Mouse (Mus musculus): ENCODE measurements around the gene Slc45a2. TPM values are rescaled to one million over a fixed set of nuclear protein-coding genes. Genes with fewer than 3 reads are reported as not detected.

Slc45a2 gene
- total RNA-seq, 2 experiments from 2014 or later = 0.10 TPM; not detected in 1

GRCm38 (mm10) chr15:11004646-11005045 is 4.1 kb downstream of the Slc45a2 start:
- DNase-seq = no peak

- DNase-seq = no peak
These were observed 8.2 kb downstream of the Slc45a2 start for GRCm38 (mm10) chr15:11008756-11009155.

GRCm38 (mm10) chr15:11010976-11011548 is 10.5 kb downstream of the Slc45a2 start:
- no peak for DNase-seq

- DNase-seq = no peak
These were observed 14.4 kb downstream of the Slc45a2 start for GRCm38 (mm10) chr15:11014931-11015330.

GRCm38 (mm10) chr15:11026801-11027561 is 26.5 kb downstream of the Slc45a2 start:
- no peak for DNase-seq

- no peak for DNase-seq
These were observed 29.7 kb downstream of the Slc45a2 start for GRCm38 (mm10) chr15:11030188-11030587.

GRCm38 (mm10) chr15:11035947-11036474 is 35.5 kb downstream of the Slc45a2 start:
- DNase-seq = no peak

GRCm38 (mm10) chr15:11036535-11037375 is 36.2 kb downstream of the Slc45a2 start:
- no peak for DNase-seq

GRCm38 (mm10) chr15:11037376-11037695 is 36.8 kb downstream of the Slc45a2 start:
- DNase-seq = no peak

GRCm38 (mm10) chr15:11037711-11038110 is 37.2 kb downstream of the Slc45a2 start, which contains the start of gene Rxfp3:
TSS of gene Rxfp3 (minus strand) at chr15:11037991.
- DNase-seq = peak; percentile 17

GRCm38 (mm10) chr15:11038476-11038875 is 38.0 kb downstream of the Slc45a2 start:
- peak; percentile 63 for DNase-seq

GRCm38 (mm10) chr15:11040067-11040466 is 39.5 kb downstream of the Slc45a2 start:
- no peak for DNase-seq

- no peak for DNase-seq
These were observed 40.7 kb downstream of the Slc45a2 start for GRCm38 (mm10) chr15:11041229-11041628.

GRCm38 (mm10) chr15:11042828-11043227 is 42.3 kb downstream of the Slc45a2 start:
- DNase-seq = no peak

GRCm38 (mm10) chr15:11053678-11054439 is 53.3 kb downstream of the Slc45a2 start:
- no peak for DNase-seq

- no peak for DNase-seq
These were observed 54.0 kb downstream of the Slc45a2 start for GRCm38 (mm10) chr15:11054440-11055080.

GRCm38 (mm10) chr15:11062903-11063302 is 62.4 kb downstream of the Slc45a2 start:
- DNase-seq = no peak

GRCm38 (mm10) chr15:11064160-11064557 is 63.6 kb downstream of the Slc45a2 start:
- DNase-seq = no peak

GRCm38 (mm10) chr15:11064558-11065411 is 64.3 kb downstream of the Slc45a2 start, which contains the start of gene Adamts12:
TSS of gene Adamts12 (plus strand) at chr15:11064790.
- peak; percentile 82 for DNase-seq

- no peak for DNase-seq
These were observed 65.1 kb downstream of the Slc45a2 start for GRCm38 (mm10) chr15:11065528-11066171.

All from heart, postnatal 4 days (tissue).